Mouse (Mus musculus): ENCODE measurements around the gene Trpm7.

- TF ChIP-seq GATA1 (IDR thresholded peaks at IDR 0.05; ENCODE audit: borderline replicate concordance, low read length): no peak
- TF ChIP-seq FLI1 (IDR thresholded peaks at IDR 0.05; ENCODE audit: low read length): no peak
Observed at GRCm38 (mm10) chr2:126769431-126770181, 106.4 kb downstream of the Trpm7 start.
